Mouse (Mus musculus) heart, postnatal 0 days (tissue): Measurements from ENCODE around the gene Hyal3.

ENCODE experiments used
- CTCF ChIP-seq: IDR thresholded peaks from 2 replicates; pipeline ENCODE4 v1.5.1; 2016; ENCODE audit warnings: antibody characterized with exemption, control low read depth, low read depth
- EP300 ChIP-seq: IDR thresholded peaks from 2 replicates; pipeline ENCODE4 v1.6.1; 2016; ENCODE audit warnings: antibody characterized with exemption, low read depth

DNA sequence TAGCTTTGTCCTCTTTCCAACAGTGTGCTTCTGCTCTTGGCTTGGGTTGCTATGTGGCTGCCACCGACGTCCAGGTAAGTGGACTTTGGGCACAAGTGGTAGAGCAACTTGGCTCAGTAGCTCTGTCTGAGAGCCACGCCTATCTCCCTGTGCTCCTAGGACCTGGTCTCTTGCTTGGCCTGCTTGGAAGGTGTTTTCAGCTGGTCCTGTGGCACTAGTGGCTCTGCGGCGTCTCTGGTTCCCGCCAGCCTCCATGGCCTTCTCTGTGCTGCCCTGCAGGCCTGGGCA lies 10.1 kb downstream of the Hyal3 start:
- TF ChIP-seq CTCF = no peak
- TF ChIP-seq EP300 = no peak
